Mouse (Mus musculus): ENCODE measurements around the gene Vwf. TPM values are rescaled to one million over a fixed set of nuclear protein-coding genes. Genes with fewer than 3 reads are reported as not detected.

The Vwf gene
- total RNA-seq (2017) = 5.7 and 8.6 TPM in 2 replicates

GRCm38 (mm10) chr6:125546474-125546873 is at the start of gene Vwf:
Gene Vwf (plus strand): TSS chr6:125546774.
- ATAC-seq (ENCODE audit: extremely low read depth, insufficient number of reproducible peaks, low FRiP score, poor library complexity, severe bottlenecking) = no peak

GRCm38 (mm10) chr6:125498062-125498461 is 48.5 kb upstream of the Vwf start:
- ATAC-seq (ENCODE audit: extremely low read depth, insufficient number of reproducible peaks, low FRiP score, poor library complexity, severe bottlenecking) = no peak

GRCm38 (mm10) chr6:125503186-125503802 is 43.3 kb upstream of the Vwf start:
- ATAC-seq (ENCODE audit: extremely low read depth, insufficient number of reproducible peaks, low FRiP score, poor library complexity, severe bottlenecking) = no peak

GRCm38 (mm10) chr6:125504622-125505355 is 41.8 kb upstream of the Vwf start:
- no peak for ATAC-seq (ENCODE audit: extremely low read depth, insufficient number of reproducible peaks, low FRiP score, poor library complexity, severe bottlenecking)

GRCm38 (mm10) chr6:125506427-125506826 is 40.1 kb upstream of the Vwf start:
- no peak for ATAC-seq (ENCODE audit: extremely low read depth, insufficient number of reproducible peaks, low FRiP score, poor library complexity, severe bottlenecking)

GRCm38 (mm10) chr6:125509783-125510182 is 36.8 kb upstream of the Vwf start:
- no peak for ATAC-seq (ENCODE audit: extremely low read depth, insufficient number of reproducible peaks, low FRiP score, poor library complexity, severe bottlenecking)

GRCm38 (mm10) chr6:125510645-125511044 is 35.9 kb upstream of the Vwf start:
- no peak for ATAC-seq (ENCODE audit: extremely low read depth, insufficient number of reproducible peaks, low FRiP score, poor library complexity, severe bottlenecking)

GRCm38 (mm10) chr6:125511196-125511595 is 35.4 kb upstream of the Vwf start:
- no peak for ATAC-seq (ENCODE audit: extremely low read depth, insufficient number of reproducible peaks, low FRiP score, poor library complexity, severe bottlenecking)

- ATAC-seq (ENCODE audit: extremely low read depth, insufficient number of reproducible peaks, low FRiP score, poor library complexity, severe bottlenecking) = no peak
These were observed 33.5 kb upstream of the Vwf start for GRCm38 (mm10) chr6:125512950-125513596.

GRCm38 (mm10) chr6:125515503-125516315 is 30.9 kb upstream of the Vwf start:
- no peak for ATAC-seq (ENCODE audit: extremely low read depth, insufficient number of reproducible peaks, low FRiP score, poor library complexity, severe bottlenecking)

DNA sequence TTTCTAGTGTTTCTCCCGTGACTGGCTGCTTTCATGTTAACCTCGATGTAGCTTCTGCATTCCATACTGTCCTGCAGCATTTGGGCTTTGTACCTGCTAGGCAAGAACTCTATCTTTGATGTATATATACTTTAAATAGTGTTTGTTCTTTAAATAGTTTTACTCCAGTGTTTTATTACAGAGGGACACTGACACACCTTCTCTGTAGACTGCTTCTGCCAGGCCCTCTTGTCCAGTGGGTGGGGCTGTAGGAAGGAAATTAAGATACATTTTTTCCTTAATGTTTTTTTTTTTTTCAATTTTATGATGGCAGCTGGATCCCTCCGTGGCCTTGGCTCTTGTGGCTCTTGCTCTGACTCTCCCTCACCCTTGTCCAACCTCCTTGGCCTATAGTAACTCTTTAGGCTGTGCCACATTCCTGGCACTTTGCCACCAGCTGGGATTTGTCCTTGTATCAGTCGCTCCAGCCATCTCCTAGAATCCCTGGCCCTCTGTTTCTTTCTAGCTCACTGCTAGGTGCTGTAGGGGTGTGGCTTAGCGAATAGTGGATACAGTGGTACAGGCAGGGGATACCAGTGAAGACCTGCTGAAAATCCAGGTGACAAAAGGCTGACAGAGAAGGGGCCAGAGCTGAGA is 24.9 kb upstream of the Vwf start:
- no peak for ATAC-seq (ENCODE audit: extremely low read depth, insufficient number of reproducible peaks, low FRiP score, poor library complexity, severe bottlenecking)

DNA sequence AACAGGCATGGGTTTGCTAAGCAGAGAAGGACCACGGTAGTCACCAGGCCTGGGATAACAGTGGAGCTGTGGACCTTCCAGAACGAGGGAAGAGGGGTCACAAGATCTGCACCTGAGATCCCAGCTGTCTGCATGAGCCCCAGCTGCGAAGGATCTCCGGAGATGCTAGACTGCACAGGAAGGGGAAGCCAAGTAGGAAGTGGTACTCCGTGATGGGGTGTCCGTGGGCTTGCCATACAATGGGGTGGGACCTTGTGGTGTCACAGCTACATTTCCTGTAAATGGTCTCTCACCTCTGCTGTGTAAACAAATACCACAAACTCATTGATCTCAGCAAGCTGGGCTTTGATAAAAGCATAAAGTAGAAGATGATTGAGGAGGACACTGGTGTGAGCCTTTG is 22.5 kb upstream of the Vwf start:
- ATAC-seq (ENCODE audit: extremely low read depth, insufficient number of reproducible peaks, low FRiP score, poor library complexity, severe bottlenecking) = peak; percentile 61; the same call in 1 of the 2 replicates

GRCm38 (mm10) chr6:125526066-125526465 is 20.5 kb upstream of the Vwf start:
- no peak for ATAC-seq (ENCODE audit: extremely low read depth, insufficient number of reproducible peaks, low FRiP score, poor library complexity, severe bottlenecking)

GRCm38 (mm10) chr6:125528614-125529200 is 17.9 kb upstream of the Vwf start:
- no peak for ATAC-seq (ENCODE audit: extremely low read depth, insufficient number of reproducible peaks, low FRiP score, poor library complexity, severe bottlenecking)

DNA sequence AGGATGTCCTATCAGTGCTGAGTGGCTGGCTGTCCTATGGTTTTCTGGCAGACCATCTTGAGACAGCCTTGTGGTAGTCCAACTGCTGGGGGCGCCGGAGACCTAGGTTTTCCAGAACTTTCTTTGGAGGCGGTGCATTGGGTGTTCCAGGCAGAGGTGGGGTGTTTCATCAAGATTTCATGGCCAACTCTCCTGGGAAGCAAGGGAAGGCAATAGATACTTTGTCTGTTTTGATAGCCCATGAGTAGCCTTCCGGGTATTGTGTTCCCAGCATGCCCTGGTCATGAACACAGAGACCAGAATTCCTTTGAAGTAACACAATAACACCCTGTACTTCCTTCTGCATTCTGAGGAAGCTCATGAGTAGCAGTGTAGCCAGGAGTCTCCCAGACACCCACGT is 17.1 kb upstream of the Vwf start:
- no peak for ATAC-seq (ENCODE audit: extremely low read depth, insufficient number of reproducible peaks, low FRiP score, poor library complexity, severe bottlenecking)

GRCm38 (mm10) chr6:125533104-125533650 is 13.4 kb upstream of the Vwf start:
- ATAC-seq (ENCODE audit: extremely low read depth, insufficient number of reproducible peaks, low FRiP score, poor library complexity, severe bottlenecking) = no peak

GRCm38 (mm10) chr6:125534990-125535389 is 11.6 kb upstream of the Vwf start:
- no peak for ATAC-seq (ENCODE audit: extremely low read depth, insufficient number of reproducible peaks, low FRiP score, poor library complexity, severe bottlenecking)

DNA sequence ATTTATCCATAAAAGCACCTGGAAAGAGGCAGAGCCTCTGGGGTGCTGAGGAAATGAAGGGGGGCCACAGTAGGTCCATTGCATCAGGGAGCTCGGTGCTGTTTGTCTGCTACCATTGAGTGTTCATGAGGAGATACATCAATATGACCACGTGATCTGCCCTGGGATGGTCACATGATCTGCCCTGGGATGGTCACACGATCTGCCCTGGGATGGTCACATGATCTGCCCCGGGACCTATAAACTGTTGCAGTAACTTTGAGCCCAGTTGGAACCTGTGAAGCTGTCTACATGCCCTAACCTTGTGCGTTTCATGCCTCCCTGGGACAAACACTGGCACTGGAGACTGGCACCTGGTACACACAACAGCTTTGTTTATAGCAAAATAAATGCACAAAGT is 8.1 kb upstream of the Vwf start:
- no peak for ATAC-seq (ENCODE audit: extremely low read depth, insufficient number of reproducible peaks, low FRiP score, poor library complexity, severe bottlenecking)

Measured in neutrophil, adult 5-6 weeks (primary cell).